Mouse (Mus musculus) layer of hippocampus, adult 18-20 months (tissue): Measurements from ENCODE around the gene Polr3gl. TPM values are rescaled to one million over a fixed set of nuclear protein-coding genes. Genes with fewer than 3 reads are reported as not detected.

Experiments used
- DNase-seq, 2 experiments: peaks; one replicate each; pipeline ENCODE4 v3.0.0; 2022; ENCODE audit warnings: low spot score in 2 of 2
- total RNA-seq, 2 experiments: library from RNA; stranded (reverse); gene quantifications; 2 replicates each; pipeline ENCODE4 v1.2.3; 2021

Gene Polr3gl
- total RNA-seq, 2 experiments from 2014 or later: 28.7 to 31.6 TPM

GRCm38 (mm10) chr3:96528506-96528905, 65.5 kb downstream of the Polr3gl start:
- DNase-seq: no peak

Other genes with a start within 250 kb of the Polr3gl start
- not detected for gene BC107364, start 141.9 kb downstream of the Polr3gl start, total RNA-seq
- under 1 TPM; 0.25 to 0.30 TPM for gene Hfe2, start 69.0 kb downstream of the Polr3gl start, total RNA-seq
- gene Txnip, start 36.2 kb downstream of the Polr3gl start, total RNA-seq: 10 to 100 TPM; 28.1 to 34.8 TPM
- not detected for gene Gm16253, start 17.2 kb downstream of the Polr3gl start, total RNA-seq
- gene Ankrd34a, start 2.5 kb upstream of the Polr3gl start, total RNA-seq: 10 to 100 TPM; 55.7 to 56.8 TPM
- gene Lix1l, start 7.0 kb upstream of the Polr3gl start, total RNA-seq: 10 to 100 TPM; 30.9 to 33.0 TPM
- gene Rbm8a, start 35.8 kb upstream of the Polr3gl start, total RNA-seq: 10 to 100 TPM; 48.7 to 52.2 TPM
- 10 to 100 TPM; 53.0 to 54.2 TPM for gene Pex11b, start 41.2 kb upstream of the Polr3gl start, total RNA-seq
- gene Gm42957, start 41.3 kb upstream of the Polr3gl start, total RNA-seq: under 1 TPM; 0.66 to 0.74 TPM
- gene Itga10, start 51.4 kb upstream of the Polr3gl start, total RNA-seq: 1 to 10 TPM; 2.3 to 3.1 TPM
- gene Ankrd35, start 76.0 kb upstream of the Polr3gl start, total RNA-seq: 1 to 10 TPM; 5.5 to 6.9 TPM
- 10 to 100 TPM; 28.9 to 31.5 TPM for gene Pias3, start 102.2 kb upstream of the Polr3gl start, total RNA-seq
- gene Nudt17, start 114.4 kb upstream of the Polr3gl start, total RNA-seq: 10 to 100 TPM; 11.4 to 17.9 TPM
- 10 to 100 TPM; 20.7 to 22.5 TPM for gene Polr3c, start 133.4 kb upstream of the Polr3gl start, total RNA-seq
- gene Rnf115, start 133.5 kb upstream of the Polr3gl start, total RNA-seq: 10 to 100 TPM; 61.6 to 62.0 TPM
- under 1 TPM; 0.46 to 0.50 TPM for gene Pdzk1, start 235.1 kb upstream of the Polr3gl start, total RNA-seq
- not detected for gene Cd160, start 235.2 kb upstream of the Polr3gl start, total RNA-seq